Mouse (Mus musculus): ENCODE data around the gene Dnajc3.

DNA sequence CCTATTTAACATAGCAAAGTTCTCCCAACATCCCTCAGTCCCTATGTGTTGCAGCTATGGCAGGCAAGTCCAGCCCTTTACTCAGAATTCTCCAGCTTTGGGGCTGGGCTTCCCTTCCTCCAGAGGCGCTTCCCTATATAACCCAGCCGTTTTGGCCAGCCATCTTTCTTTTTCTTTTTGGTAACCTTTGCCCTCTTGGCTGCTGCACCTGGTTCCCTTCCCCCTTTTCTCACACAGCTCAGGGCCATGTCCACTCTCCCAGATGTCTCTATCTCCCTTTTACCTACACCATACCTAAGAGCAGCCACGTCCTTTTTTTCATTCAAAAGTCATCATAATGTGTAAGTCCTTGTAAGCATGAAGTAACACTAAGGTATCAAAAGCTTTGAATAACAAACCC lies 1.5 kb upstream of the Dnajc3 start:
- TF ChIP-seq CTCF (IDR thresholded peaks at IDR 0.05; ENCODE audit: control insufficient read depth, insufficient read depth, low read length) (no peak), POLR2A (IDR thresholded peaks at IDR 0.05; ENCODE audit: borderline replicate concordance, control insufficient read depth, low read depth, low read length) (no peak)

Measured in bone marrow, adult 2 months (tissue).